Mouse (Mus musculus) spleen, postnatal 14 days (tissue): ENCODE measurements around the gene Tbx3.
A peak's percentile ranks its signal among the peaks of the same experiment; 100 is the strongest.

Experiments
- DNase-seq, 2 experiments: peaks; one replicate each; pipeline ENCODE4 v3.0.0; 2021 to 2022; ENCODE audit warnings: low spot score in 2 of 2

The Tbx3 gene

GRCm38 (mm10) chr5:119670566-119671108, at the start of gene Tbx3:
TSS of gene Tbx3 (plus strand) at chr5:119670669.
- DNase-seq, result peak in 1 of 2 experiments; percentile 17

GRCm38 (mm10) chr5:119622076-119622475, 48.4 kb upstream of the Tbx3 start:
- DNase-seq, result no peak

GRCm38 (mm10) chr5:119624554-119624953, 45.9 kb upstream of the Tbx3 start:
- DNase-seq, result no peak

DNA sequence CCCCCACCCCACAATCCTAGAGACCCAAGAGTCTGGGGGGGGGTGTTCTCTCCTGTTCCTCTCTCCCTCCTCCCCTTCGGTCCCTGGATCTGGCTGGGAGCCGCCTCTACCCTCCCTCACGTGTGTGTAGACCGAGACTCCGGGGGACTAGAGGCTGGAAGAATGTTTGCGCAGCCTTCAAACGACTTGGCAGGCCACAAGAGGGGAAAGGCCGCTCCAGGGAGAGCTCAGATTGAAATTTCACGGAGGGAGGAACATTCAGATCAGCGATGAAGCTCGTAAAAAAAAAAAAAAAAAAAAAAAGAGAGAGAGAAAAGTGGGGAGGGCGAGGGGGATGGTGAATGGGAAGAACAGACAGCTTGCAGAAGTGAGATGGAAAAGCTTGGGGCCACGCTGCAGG, 44.9 kb upstream of the Tbx3 start:
- DNase-seq, result no peak

DNA sequence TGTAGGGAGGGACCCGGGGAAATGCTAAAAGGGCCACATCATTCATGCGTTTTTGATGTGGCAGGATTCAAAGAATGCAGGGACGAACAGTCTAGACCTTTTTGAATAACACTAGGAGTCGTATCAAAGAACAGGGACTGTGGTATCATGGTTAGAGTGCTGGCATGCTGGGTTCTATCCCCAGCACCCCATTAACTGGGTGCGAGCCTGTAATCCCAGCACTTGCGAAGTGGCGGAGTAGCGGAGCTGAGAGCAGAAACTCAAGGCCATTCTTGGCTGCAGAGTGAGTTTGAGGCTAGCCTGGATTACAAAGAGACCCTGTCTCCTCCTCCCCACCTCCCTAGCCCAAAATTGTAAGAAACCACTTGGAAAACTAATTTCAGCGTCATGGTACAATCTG, 44.3 kb upstream of the Tbx3 start:
- no peak for DNase-seq

GRCm38 (mm10) chr5:119626662-119627061, 43.8 kb upstream of the Tbx3 start:
- no peak for DNase-seq

DNA sequence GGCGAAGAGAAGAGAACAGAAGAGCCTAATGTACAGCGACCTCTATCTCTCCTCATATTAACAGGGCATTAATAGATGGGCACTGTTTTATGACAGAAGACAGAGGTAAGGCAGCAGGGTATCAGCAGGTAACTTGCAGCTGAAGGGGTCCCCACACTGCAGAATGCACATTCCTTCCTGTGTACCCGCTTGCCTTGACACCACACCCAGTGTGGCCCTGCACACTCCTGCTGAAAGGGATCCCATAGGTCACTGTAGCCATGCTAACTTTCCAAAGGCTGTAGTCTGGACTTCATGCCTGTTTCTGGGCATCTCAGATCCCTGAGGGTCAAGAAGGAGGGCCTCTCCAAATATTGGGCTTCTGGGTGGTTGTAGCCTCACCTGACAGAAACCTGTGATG, 42.4 kb upstream of the Tbx3 start:
- DNase-seq, result no peak

GRCm38 (mm10) chr5:119628746-119629327, 41.6 kb upstream of the Tbx3 start:
- no peak for DNase-seq

GRCm38 (mm10) chr5:119633581-119633980, 36.9 kb upstream of the Tbx3 start:
- no peak for DNase-seq

GRCm38 (mm10) chr5:119634861-119635260, 35.6 kb upstream of the Tbx3 start:
- DNase-seq, result no peak

DNA sequence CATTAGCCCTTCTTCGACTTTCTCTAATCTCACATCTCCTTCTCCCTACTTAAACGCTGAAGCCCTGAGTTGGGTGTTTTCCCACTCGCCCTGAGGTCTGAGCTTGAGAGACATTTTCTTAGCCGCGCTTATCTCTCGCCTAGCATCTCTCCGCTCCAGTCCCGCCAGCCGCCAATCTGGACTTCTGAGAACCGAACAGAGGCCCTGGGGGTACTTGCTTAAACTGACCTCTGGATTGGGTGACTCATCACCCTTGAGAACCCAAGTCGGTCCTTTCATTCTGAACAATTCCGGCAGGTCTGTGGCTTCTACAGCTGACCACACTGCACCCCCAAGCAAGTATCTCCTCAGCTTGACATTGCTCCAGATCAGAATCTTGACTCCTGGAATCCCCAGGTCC, 32.2 kb upstream of the Tbx3 start:
- no peak for DNase-seq

- no peak for DNase-seq
Observed at GRCm38 (mm10) chr5:119641094-119641493, 29.4 kb upstream of the Tbx3 start.

DNA sequence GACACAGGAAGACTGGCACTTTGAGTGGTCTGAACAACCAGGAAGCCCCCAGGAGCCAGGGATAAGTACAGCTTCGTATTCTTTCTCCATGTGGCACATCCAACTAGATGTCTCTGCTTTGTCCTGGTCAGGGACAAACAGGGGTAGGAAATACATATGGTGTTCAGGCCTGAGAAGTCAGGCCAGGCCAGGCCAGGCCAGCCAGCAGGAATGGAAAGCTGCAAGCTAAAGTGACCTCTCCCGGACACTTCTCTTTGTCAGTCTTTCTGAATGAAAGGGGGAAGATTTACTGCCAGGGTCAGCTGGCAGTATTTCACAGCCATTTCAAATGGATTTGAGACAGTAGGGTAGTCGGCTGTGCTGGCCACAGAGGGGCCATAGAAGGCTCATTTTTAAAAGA, 28.8 kb upstream of the Tbx3 start:
- no peak for DNase-seq

- DNase-seq, result no peak
Observed at GRCm38 (mm10) chr5:119646965-119647364, 23.5 kb upstream of the Tbx3 start.

GRCm38 (mm10) chr5:119651135-119651965, 19.1 kb upstream of the Tbx3 start:
- no peak for DNase-seq

GRCm38 (mm10) chr5:119656354-119656753, 14.1 kb upstream of the Tbx3 start:
- DNase-seq, result no peak

- DNase-seq, result no peak
Observed at GRCm38 (mm10) chr5:119656856-119657255, 13.6 kb upstream of the Tbx3 start.

DNA sequence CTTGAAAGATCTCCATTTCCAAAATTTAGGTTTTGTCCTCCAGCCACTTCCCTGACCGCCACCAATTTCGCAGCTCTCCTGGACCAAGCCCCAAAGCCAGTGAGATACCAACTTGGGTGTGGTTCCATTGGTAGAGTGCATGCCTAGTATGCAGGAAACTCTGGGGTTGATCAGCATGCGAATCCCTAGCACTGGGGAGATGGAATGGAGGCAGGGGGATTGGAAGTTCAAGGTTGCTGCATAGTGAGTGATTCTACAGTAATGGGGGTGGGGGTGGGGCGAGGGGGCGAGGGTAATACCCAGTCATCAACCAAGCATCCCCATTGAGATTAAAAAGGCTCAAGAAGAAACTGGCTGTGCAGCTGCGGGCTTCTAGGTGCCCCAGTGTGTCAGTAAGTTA, 13.1 kb upstream of the Tbx3 start:
- no peak for DNase-seq

GRCm38 (mm10) chr5:119657804-119658203, 12.7 kb upstream of the Tbx3 start:
- no peak for DNase-seq

DNA sequence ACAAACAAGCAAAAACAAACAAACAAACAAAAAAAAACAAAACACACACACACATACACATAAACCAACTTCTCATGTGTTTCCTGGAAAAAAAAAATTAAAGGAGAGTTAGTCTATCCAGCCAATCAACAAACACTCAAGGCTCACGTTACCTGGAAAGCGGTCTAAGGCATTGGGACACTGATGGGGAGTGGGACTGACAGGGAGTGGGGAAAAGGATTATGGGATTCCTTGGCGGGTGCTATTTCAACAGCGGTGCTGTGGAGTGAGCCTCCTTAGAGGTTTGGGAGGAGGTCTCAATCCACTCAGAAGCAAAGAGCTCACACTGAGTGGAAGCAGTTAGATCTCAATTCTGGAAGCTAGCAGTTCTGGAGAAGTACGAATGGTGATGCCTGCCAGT, 12.1 kb upstream of the Tbx3 start:
- DNase-seq, result no peak

- DNase-seq, result no peak
Observed at GRCm38 (mm10) chr5:119659041-119659440, 11.4 kb upstream of the Tbx3 start.

- DNase-seq, result no peak
Observed at GRCm38 (mm10) chr5:119660526-119661410, 9.7 kb upstream of the Tbx3 start.
